Mouse (Mus musculus) neural tube, embryonic 11.5 days (tissue): ENCODE measurements around the gene Nrg3. TPM values are rescaled to one million over a fixed set of nuclear protein-coding genes. Genes with fewer than 3 reads are reported as not detected.
"Not testable (repeated sequence)": the region's sequence is repeated elsewhere in the genome, so short reads cannot be mapped to it uniquely, and the experiment has no call there.

ENCODE experiments used
- ATAC-seq: fragments of 200-750 bp; cut with Nextera tagmentation; 2 replicates; pipeline ENCODE4 v1.8.0; 2017; ENCODE audit warnings: moderate number of reproducible peaks, mild to moderate bottlenecking, moderate TSS enrichment, moderate library complexity; ENCODE audit not compliant: insufficient read depth, low FRiP score, low TSS enrichment
- DNase-seq: peaks from one replicate; pipeline ENCODE4 v3.0.0-alpha.2; 2015; ENCODE audit warnings: low spot score
- H3K27ac ChIP-seq: fragments of 300-500 bp; sonication (generic); 2 replicates; pipeline ENCODE4 v1.5.1; 2014; ENCODE audit warnings: low read depth, mild to moderate bottlenecking, low read length
- H3K27me3 ChIP-seq: fragments of 300-500 bp; sonication (generic); 2 replicates; pipeline ENCODE4 v1.6.1; 2014; ENCODE audit warnings: mild to moderate bottlenecking, low read length, mixed read lengths; ENCODE audit not compliant: control insufficient read depth, insufficient read depth
- H3K36me3 ChIP-seq: fragments of 300-500 bp; sonication (generic); 2 replicates; pipeline ENCODE4 v1.6.1; 2014; ENCODE audit warnings: mild to moderate bottlenecking, low read length, moderate library complexity, mixed read lengths; ENCODE audit not compliant: control insufficient read depth, insufficient read depth
- H3K4me1 ChIP-seq: fragments of 300-500 bp; sonication (generic); 2 replicates; pipeline ENCODE4 v1.6.1; 2014; ENCODE audit warnings: low read length, mixed read lengths; ENCODE audit not compliant: control insufficient read depth, insufficient read depth
- H3K4me2 ChIP-seq: fragments of 300-500 bp; sonication (generic); 2 replicates; pipeline ENCODE4 v1.6.1; 2014; ENCODE audit warnings: low read depth, mild to moderate bottlenecking, moderate library complexity
- H3K4me3 ChIP-seq: fragments of 300-500 bp; sonication (generic); 2 replicates; pipeline ENCODE4 v1.5.1; 2014; ENCODE audit warnings: low read depth, low read length
- H3K9ac ChIP-seq: fragments of 300-500 bp; sonication (generic); 2 replicates; pipeline ENCODE4 v1.6.1; 2014; ENCODE audit warnings: mild to moderate bottlenecking, low read length
- H3K9me3 ChIP-seq: fragments of 300-500 bp; sonication (generic); 2 replicates; pipeline ENCODE4 v1.6.1; 2016; ENCODE audit warnings: low read length; ENCODE audit not compliant: control insufficient read depth
- WGBS: fragments of 180-500 bp; shearing (Covaris S2); extraction: QIAGEN DNeasy Blood & Tissue Kit; methylation state at CpG from one replicate; pipeline ENCODE4 v1.1.7; 2014; 5-methylcytosine and 5-hydroxymethylcytosine counted together
- polyA plus RNA-seq: library from polyadenylated mRNA; unstranded; fragments of >200 nt; fragmentation: Nextera tagmentation; extraction: Ambion mirVana; gene quantifications from 2 replicates; pipeline ENCODE4 v1.2.1, GENCODE M21; 2014

Gene Nrg3
- polyA plus RNA-seq, 1 experiment from 2014 or later, result 1.6 TPM

- Histone ChIP-seq H3K27me3 (no peaks in the 10 kb centered on the region), H3K4me3 (no peak overlapping the region), H3K36me3 (no peaks in the 10 kb centered on the region), H3K9ac (no peak overlapping the region), H3K27ac (no peak overlapping the region), H3K9me3 (no peaks in the 10 kb centered on the region), H3K4me1 (no peaks in the 10 kb centered on the region), H3K4me2 (no peak overlapping the region)
- 94% methylated on average over 2 of the region's 2 CpGs for WGBS
- no peak for ATAC-seq
- no peak for DNase-seq
Observed at GRCm38 (mm10) chr14:39129766-39130165, 343.1 kb downstream of the Nrg3 start.

GRCm38 (mm10) chr14:39117977-39118376 is 354.9 kb downstream of the Nrg3 start:
- no peaks in the 10 kb centered on the region for H3K4me1 ChIP-seq
- 70% methylated on average over 3 of the region's 3 CpGs for WGBS
- H3K27ac ChIP-seq, result no peak overlapping the region
- no peaks in the 10 kb centered on the region for H3K9me3 ChIP-seq
- no peak for DNase-seq
- H3K4me2 ChIP-seq, result no peak overlapping the region
- no peaks in the 10 kb centered on the region for H3K27me3 ChIP-seq
- no peaks in the 10 kb centered on the region for H3K36me3 ChIP-seq
- no peak overlapping the region for H3K4me3 ChIP-seq
- no peak for ATAC-seq
- H3K9ac ChIP-seq, result no peak overlapping the region

- not testable (repeated sequence) for ATAC-seq, H3K4me1 ChIP-seq, H3K4me2 ChIP-seq, H3K27me3 ChIP-seq, H3K27ac ChIP-seq, DNase-seq, H3K4me3 ChIP-seq, H3K9me3 ChIP-seq, H3K36me3 ChIP-seq, H3K9ac ChIP-seq
- 69% methylated on average over 3 of the region's 3 CpGs for WGBS
Observed at GRCm38 (mm10) chr14:39116522-39117231, 356.2 kb downstream of the Nrg3 start.

GRCm38 (mm10) chr14:39109566-39109965 is 363.3 kb downstream of the Nrg3 start:
- Histone ChIP-seq H3K36me3 (no peaks in the 10 kb centered on the region), H3K27ac (no peak overlapping the region), H3K9me3 (no peaks in the 10 kb centered on the region), H3K9ac (no peak overlapping the region), H3K4me1 (no peaks in the 10 kb centered on the region), H3K27me3 (no peaks in the 10 kb centered on the region), H3K4me3 (no peak overlapping the region), H3K4me2 (no peak overlapping the region)
- 89% methylated on average over 3 of the region's 3 CpGs for WGBS
- ATAC-seq, result no peak
- no peak for DNase-seq

GRCm38 (mm10) chr14:39106776-39107175 is 366.1 kb downstream of the Nrg3 start:
- H3K4me3 ChIP-seq, result no peak overlapping the region
- no peaks in the 10 kb centered on the region for H3K36me3 ChIP-seq
- 90% methylated on average over 3 of the region's 3 CpGs for WGBS
- no peak for DNase-seq
- H3K4me2 ChIP-seq, result no peak overlapping the region
- ATAC-seq, result no peak
- no peaks in the 10 kb centered on the region for H3K27me3 ChIP-seq
- H3K9ac ChIP-seq, result no peak overlapping the region
- no peak overlapping the region for H3K27ac ChIP-seq
- no peaks in the 10 kb centered on the region for H3K9me3 ChIP-seq
- H3K4me1 ChIP-seq, result no peaks in the 10 kb centered on the region

- no peak for DNase-seq
- Histone ChIP-seq H3K9ac (no peak overlapping the region), H3K4me1 (no peaks in the 10 kb centered on the region), H3K4me3 (no peak overlapping the region), H3K36me3 (no peaks in the 10 kb centered on the region), H3K27me3 (no peaks in the 10 kb centered on the region), H3K9me3 (no peaks in the 10 kb centered on the region), H3K27ac (no peak overlapping the region), H3K4me2 (no peak overlapping the region)
- WGBS, result 83% methylated on average over 1 of the region's 1 CpGs
- ATAC-seq, result no peak
Observed at GRCm38 (mm10) chr14:39095219-39095618, 377.7 kb downstream of the Nrg3 start.

GRCm38 (mm10) chr14:39079461-39079860 is 393.4 kb downstream of the Nrg3 start:
- no peak overlapping the region for H3K9ac ChIP-seq
- no peak overlapping the region for H3K4me3 ChIP-seq
- 59% methylated on average over 1 of the region's 1 CpGs for WGBS
- no peaks in the 10 kb centered on the region for H3K27me3 ChIP-seq
- H3K9me3 ChIP-seq, result no peaks in the 10 kb centered on the region
- ATAC-seq (no peak), DNase-seq (no peak)
- H3K36me3 ChIP-seq, result no peaks in the 10 kb centered on the region
- no peak overlapping the region for H3K4me2 ChIP-seq
- no peaks in the 10 kb centered on the region for H3K4me1 ChIP-seq
- H3K27ac ChIP-seq, result no peak overlapping the region

- ATAC-seq (no peak), DNase-seq (no peak)
Observed at GRCm38 (mm10) chr14:39051542-39051941, 421.3 kb downstream of the Nrg3 start.

GRCm38 (mm10) chr14:39049021-39049420 is 423.9 kb downstream of the Nrg3 start:
- ATAC-seq (no peak), DNase-seq (no peak)
- Histone ChIP-seq H3K4me2 (no peak overlapping the region), H3K9me3 (no peaks in the 10 kb centered on the region), H3K36me3 (no peaks in the 10 kb centered on the region), H3K4me3 (no peak overlapping the region), H3K27ac (no peak overlapping the region), H3K27me3 (no peaks in the 10 kb centered on the region), H3K9ac (no peak overlapping the region), H3K4me1 (no peaks in the 10 kb centered on the region)
- 74% methylated on average over 2 of the region's 2 CpGs for WGBS

More at GRCm38 (mm10) chr14:39051542-39051941, 421.3 kb downstream of the Nrg3 start:
- H3K4me3 ChIP-seq, result no peak overlapping the region
- 98% methylated on average over 2 of the region's 2 CpGs for WGBS
- H3K4me2 ChIP-seq, result no peak overlapping the region
- H3K9me3 ChIP-seq, result no peaks in the 10 kb centered on the region
- H3K36me3 ChIP-seq, result no peaks in the 10 kb centered on the region
- H3K4me1 ChIP-seq, result no peaks in the 10 kb centered on the region
- no peak overlapping the region for H3K27ac ChIP-seq
- no peak overlapping the region for H3K9ac ChIP-seq
- H3K27me3 ChIP-seq, result no peaks in the 10 kb centered on the region
